Mouse (Mus musculus) mature B cell (primary cell): Measurements from ENCODE around the gene Npas3.

Experiments used
- in situ Hi-C: fragments of 300-500 bp; cut with MboI; formaldehyde crosslinking; loops from 2 replicates; pipeline ENCODE4 v1.14.3; 2019

Npas3 gene

GRCm38 (mm10) chr12:53295747-53296146 is 47.3 kb downstream of the Npas3 start:
- in situ Hi-C loops: no loop called here

GRCm38 (mm10) chr12:53297946-53298840 is 49.7 kb downstream of the Npas3 start:
- in situ Hi-C loops: no loop called here

DNA sequence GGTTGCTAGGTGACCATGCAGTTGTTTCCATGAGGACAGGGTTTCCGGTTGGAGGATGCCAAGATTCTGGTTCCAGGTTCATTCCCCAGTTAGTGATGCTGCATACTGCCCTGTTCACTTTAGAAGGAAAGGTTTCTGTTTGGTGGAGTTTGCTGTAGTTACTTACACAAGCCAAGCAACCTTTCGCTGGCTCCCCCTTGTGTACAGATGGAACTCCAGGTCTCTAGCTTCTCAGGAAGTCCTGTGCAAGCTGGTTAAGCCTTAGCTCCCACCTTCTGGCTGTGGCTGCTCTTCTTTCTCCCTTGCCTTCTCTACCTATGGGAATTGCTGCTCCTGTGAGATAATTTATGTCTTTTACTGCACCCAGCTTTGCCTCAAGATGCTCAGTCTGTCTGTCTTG is 52.5 kb downstream of the Npas3 start:
- in situ Hi-C loops: no loop called here

DNA sequence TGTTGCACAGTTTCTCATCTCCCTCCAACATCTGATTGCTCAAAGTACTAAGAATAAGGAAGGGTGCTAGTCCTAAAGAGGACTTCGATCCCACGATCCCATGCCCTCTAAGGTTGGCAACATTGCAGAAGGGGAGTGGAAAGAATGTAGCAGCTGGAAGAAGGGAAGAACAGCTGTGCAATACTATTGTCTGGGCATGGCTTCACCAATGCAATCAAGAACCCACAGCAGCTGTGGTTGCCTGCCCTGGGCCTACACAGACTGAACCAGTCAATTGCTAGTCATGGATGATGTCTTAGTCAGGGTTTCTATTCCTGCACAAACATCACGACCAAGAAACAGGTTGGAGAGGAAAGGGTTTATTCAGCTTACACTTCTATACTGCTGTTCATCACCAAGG is 53.7 kb downstream of the Npas3 start:
- in situ Hi-C loops: no loop called here

DNA sequence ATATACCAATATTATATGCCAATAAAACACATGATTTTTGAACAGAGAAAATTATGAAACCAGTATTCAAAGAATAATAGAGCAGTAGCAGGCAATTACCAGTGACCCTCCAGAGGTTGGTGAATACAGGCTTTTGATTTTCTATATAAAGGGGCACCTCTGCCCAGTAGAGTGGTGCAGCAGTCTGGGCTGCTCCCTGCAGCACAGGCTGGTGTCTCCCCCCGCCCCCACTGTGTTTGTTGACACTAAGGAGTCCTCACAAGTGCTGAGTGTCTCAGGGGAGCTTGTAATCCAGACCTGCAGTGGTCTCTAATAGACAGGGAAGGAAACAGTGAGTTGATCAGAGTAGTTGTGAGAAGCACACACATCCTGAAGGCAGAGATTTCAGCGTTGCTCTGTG is 68.2 kb downstream of the Npas3 start:
- in situ Hi-C loops: no loop called here

GRCm38 (mm10) chr12:53317801-53318200 is 69.3 kb downstream of the Npas3 start:
- in situ Hi-C loops: no loop called here

DNA sequence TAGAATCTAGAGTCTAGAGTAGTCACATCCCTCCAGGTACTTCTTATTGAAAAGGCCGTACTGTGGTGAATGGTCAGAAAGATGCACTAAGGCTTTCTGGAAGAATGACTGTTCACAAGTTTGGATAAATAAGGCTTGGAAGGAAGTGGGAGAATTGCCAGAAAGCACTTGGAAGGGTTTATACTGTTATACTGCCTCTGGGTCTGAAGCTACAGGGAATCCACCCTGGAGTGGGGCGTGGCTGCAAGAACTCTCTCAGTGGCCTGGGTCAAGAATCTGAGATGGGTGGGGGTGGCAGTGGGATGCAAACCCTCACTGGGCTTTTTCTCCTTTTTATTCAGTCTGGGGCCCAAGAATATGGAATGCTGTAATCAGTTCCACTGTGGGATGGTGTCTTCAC is 72.0 kb downstream of the Npas3 start:
- in situ Hi-C loops: no loop called here

- in situ Hi-C loops: no loop called here
Observed at GRCm38 (mm10) chr12:53321018-53321417, 72.5 kb downstream of the Npas3 start.

- in situ Hi-C loops: no loop called here
Observed at GRCm38 (mm10) chr12:53321944-53322343, 73.5 kb downstream of the Npas3 start.

GRCm38 (mm10) chr12:53327653-53328188 is 79.2 kb downstream of the Npas3 start:
- in situ Hi-C loops: no loop called here

DNA sequence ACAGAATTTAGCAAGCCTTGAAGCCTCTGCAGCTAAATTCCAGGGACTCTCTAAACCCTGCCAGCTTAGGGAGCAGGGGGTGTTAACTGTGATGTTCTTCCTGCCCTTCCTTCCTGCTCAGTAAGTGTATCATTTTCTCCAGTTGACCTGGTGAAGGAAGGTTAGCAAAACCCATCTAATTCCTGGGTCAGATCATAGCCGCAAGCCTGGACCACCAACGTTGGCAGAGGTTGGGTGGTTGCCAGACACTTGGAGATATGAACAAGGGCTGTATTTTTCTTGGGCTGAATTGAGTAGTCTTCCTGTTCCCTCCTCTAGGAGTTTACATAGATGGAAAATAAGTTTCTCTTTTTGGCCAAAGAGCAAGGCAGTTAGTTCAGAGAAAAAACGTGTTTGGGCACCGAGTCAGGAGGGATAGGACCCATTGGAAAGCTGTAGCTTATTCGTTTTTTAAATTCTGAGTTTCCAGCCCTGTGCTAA is 79.8 kb downstream of the Npas3 start:
- in situ Hi-C loops: no loop called here

DNA sequence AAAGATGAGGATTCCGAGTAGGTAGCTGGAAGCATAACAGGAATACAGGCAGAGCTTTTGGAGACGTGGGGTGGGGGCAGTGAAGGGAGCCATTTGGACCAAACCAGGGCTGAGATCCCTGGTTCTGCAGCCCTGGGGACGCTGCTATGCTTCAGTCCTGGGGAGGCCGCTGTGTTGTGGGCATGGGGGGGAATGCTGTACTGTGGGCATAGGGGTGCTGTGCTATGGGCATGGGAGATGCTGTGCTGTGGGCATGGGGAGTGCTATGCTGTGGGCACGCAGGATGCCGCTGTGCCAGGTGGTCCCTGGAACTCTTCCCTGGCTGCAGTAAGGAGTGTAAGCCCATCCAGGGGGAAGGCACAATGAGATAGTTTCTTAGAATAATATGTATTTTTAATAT is 81.7 kb downstream of the Npas3 start:
- in situ Hi-C loops: no loop called here

GRCm38 (mm10) chr12:53331391-53331790 is 82.9 kb downstream of the Npas3 start:
- in situ Hi-C loops: no loop called here

DNA sequence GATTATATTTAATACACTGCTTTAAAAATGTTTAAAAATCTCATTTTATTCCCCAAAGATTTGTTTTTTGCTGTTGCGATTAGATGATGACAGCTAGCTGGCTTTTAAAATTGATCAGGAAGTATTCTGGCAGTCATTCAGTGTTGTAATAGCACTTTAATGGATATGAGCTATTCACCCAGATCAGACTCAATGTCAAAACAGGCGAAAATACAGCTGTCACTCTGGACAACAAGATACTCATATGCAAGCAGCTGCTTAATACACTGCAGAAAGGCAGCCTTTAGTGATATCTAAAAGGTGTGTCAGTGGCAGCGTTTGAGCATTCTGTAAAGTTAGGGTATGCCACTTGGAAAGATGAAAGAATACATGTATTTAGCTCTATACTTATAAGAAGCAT is 83.3 kb downstream of the Npas3 start:
- in situ Hi-C loops: no loop called here

GRCm38 (mm10) chr12:53333251-53333650 is 84.8 kb downstream of the Npas3 start:
- in situ Hi-C loops: no loop called here

DNA sequence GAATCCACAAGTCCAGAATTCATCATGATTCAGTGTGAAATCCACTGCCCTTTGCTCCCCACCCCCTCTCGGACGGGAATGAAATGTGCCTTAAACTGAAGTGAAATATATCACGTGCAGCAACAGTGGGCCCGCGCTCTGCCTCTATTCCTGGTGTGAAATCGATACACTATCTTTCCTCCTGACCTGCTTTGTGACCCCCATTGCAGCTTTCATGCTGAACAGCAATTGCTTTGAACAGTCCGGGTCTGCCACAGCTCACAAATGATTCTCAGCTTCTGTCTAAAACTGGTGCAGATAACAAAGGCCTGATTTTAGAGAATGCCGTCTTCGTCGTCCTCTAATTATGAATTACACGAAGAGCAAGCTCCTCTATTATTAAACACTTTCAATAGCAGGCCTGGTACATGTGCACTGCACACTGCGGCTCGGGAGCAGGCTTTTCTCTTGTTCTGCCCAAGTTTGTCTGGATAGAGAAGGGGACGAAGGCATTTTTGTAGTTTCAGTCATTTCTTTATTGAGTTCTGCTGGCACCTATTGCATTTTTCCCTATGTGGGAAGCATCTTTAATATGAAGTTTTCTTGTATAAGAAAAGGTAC is 90.0 kb downstream of the Npas3 start:
- in situ Hi-C loops: no loop called here

GRCm38 (mm10) chr12:53342741-53343140 is 94.3 kb downstream of the Npas3 start:
- in situ Hi-C loops: no loop called here

- in situ Hi-C loops: no loop called here
Observed at GRCm38 (mm10) chr12:53351860-53352259, 103.4 kb downstream of the Npas3 start.

- in situ Hi-C loops: no loop called here
Observed at GRCm38 (mm10) chr12:53365751-53366150, 117.3 kb downstream of the Npas3 start.

- in situ Hi-C loops: no loop called here
Observed at GRCm38 (mm10) chr12:53384851-53385250, 136.4 kb downstream of the Npas3 start.

DNA sequence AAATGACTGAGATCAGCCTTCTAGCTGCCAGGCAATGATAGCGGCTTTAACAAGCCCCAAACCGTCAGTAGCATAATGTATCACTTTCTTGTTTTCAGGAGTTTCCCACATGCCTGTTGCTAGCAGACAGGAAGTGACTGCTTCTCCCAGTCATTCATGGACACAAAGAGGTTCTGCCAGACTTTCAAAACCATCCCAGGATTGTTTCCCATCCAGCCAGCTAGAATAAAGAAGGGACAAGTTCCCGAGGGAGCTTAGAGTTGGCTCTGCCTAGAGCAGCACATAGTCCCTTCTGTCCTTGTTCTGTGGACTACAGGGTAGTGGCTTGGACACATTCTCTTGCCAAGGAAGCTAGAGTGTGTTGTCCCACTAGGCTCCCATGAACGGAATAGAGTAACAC is 157.4 kb downstream of the Npas3 start:
- in situ Hi-C loops: no loop called here

DNA sequence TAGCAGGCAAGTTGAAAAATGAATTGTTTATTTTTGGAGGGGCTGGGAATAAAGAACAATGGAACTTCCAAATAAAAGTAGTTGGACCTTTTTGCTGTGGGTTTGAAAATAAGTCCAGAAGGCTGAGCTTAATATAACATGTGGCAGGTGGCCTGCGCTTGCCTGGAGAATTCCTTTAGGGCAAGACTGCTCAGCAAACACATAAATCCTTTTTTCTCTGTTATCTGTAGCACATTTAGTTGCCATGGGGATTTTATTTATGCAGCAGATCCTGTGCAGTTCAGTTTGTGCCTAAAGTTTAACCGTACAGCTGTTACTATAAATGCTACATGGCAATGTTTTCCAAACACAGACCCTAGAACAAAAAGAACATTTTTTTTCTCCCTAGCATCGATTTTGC is 159.3 kb downstream of the Npas3 start:
- in situ Hi-C loops: no loop called here

DNA sequence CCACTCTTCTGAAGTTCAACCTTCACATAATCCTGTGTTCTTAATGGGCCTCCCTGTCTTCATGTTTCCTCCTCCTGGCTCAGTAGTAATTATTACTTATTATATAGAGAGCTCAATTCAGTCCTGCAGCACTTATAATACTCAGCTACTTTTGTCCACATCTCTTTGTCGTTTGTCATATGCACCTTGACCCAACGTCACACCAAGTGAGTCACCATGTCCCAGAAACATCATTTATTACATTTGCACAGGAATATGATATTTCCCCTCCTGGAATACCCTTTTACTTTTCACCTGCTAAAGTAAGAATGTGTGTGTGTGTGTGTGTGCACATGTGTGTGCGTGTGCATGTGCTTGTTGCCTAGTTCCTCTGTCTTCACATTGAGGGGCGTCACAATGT is 161.2 kb downstream of the Npas3 start:
- in situ Hi-C loops: no loop called here
